Mouse (Mus musculus): Measurements from ENCODE around the gene Hes5.

The Hes5 gene

GRCm38 (mm10) chr4:154942632-154943322 is 17.9 kb upstream of the Hes5 start:
- no peak for DNase-seq (ENCODE audit: low read depth)

- DNase-seq (ENCODE audit: low read depth) = no peak
Measured at GRCm38 (mm10) chr4:154943323-154944039, 17.2 kb upstream of the Hes5 start.

- peak; percentile 88 for DNase-seq (ENCODE audit: low read depth)
Measured at GRCm38 (mm10) chr4:154944121-154944590, 16.6 kb upstream of the Hes5 start.

- peak; percentile 51 for DNase-seq (ENCODE audit: low read depth)
Measured at GRCm38 (mm10) chr4:154946319-154946718, 14.4 kb upstream of the Hes5 start.

- no peak for DNase-seq (ENCODE audit: low read depth)
Measured at GRCm38 (mm10) chr4:154948066-154948939, 12.4 kb upstream of the Hes5 start.

- no peak for DNase-seq (ENCODE audit: low read depth)
Measured at GRCm38 (mm10) chr4:154948940-154949588, 11.7 kb upstream of the Hes5 start.

- no peak for DNase-seq (ENCODE audit: low read depth)
Measured at GRCm38 (mm10) chr4:154949589-154949982, 11.1 kb upstream of the Hes5 start.

- DNase-seq (ENCODE audit: low read depth) = no peak
Measured at GRCm38 (mm10) chr4:154952461-154953241, 8.1 kb upstream of the Hes5 start.

GRCm38 (mm10) chr4:154956604-154957003 is 4.1 kb upstream of the Hes5 start:
- DNase-seq (ENCODE audit: low read depth) = no peak

GRCm38 (mm10) chr4:154957289-154957993 is 3.3 kb upstream of the Hes5 start:
- no peak for DNase-seq (ENCODE audit: low read depth)

GRCm38 (mm10) chr4:154958171-154958570 is 2.6 kb upstream of the Hes5 start:
- DNase-seq (ENCODE audit: low read depth) = peak; percentile 5

GRCm38 (mm10) chr4:154958621-154959020 is 2.1 kb upstream of the Hes5 start:
- no peak for DNase-seq (ENCODE audit: low read depth)

GRCm38 (mm10) chr4:154960021-154960689 is 568 bp upstream of the Hes5 start:
- DNase-seq (ENCODE audit: low read depth) = no peak

- DNase-seq (ENCODE audit: low read depth) = no peak
Measured at GRCm38 (mm10) chr4:154961226-154961738, 559 bp downstream of the Hes5 start.

- DNase-seq (ENCODE audit: low read depth) = no peak
Measured at GRCm38 (mm10) chr4:154961911-154962310, 1.2 kb downstream of the Hes5 start.

GRCm38 (mm10) chr4:154962683-154963082 is 2.0 kb downstream of the Hes5 start:
- DNase-seq (ENCODE audit: low read depth) = no peak

GRCm38 (mm10) chr4:154963190-154963836 is 2.6 kb downstream of the Hes5 start:
- no peak for DNase-seq (ENCODE audit: low read depth)

- DNase-seq (ENCODE audit: low read depth) = peak; percentile 84
Measured at GRCm38 (mm10) chr4:154963901-154964580, 3.3 kb downstream of the Hes5 start, which contains the start of gene Pank4. Pank4 (plus strand) TSS chr4:154964123.

Data from NIH3T3 (cell line).